Mouse (Mus musculus) macrophage (primary cell): Measurements from ENCODE around the gene Ndufaf2. TPM values are rescaled to one million over a fixed set of nuclear protein-coding genes. Genes with fewer than 3 reads are reported as not detected.

ENCODE experiments used
- H3K27ac ChIP-seq: fragments of 350-480 bp; formaldehyde crosslinking; 2 replicates; pipeline ENCODE4 v1.9.0; 2021
- H3K36me3 ChIP-seq: fragments of 350-480 bp; formaldehyde crosslinking; 2 replicates; pipeline ENCODE4 v1.9.0; 2021; ENCODE audit errors: inconsistent target
- H3K4me3 ChIP-seq: fragments of 350-480 bp; formaldehyde crosslinking; 2 replicates; pipeline ENCODE4 v1.9.0; 2021; ENCODE audit errors: inconsistent target
- H3K79me2 ChIP-seq: fragments of 350-480 bp; formaldehyde crosslinking; 2 replicates; pipeline ENCODE4 v1.9.0; 2021; ENCODE audit errors: inconsistent target
- WGBS: methylation state at CpG from one replicate; pipeline ENCODE4 v1.1.7; 2026; ENCODE audit warnings: inconsistent platforms; ENCODE audit not compliant: missing documents; 5-methylcytosine and 5-hydroxymethylcytosine counted together
- polyA plus RNA-seq: library from polyadenylated mRNA; stranded (reverse); fragments of 250-400 nt; gene quantifications from 3 replicates; pipeline ENCODE4 v1.2.4, GENCODE M21; 2018; ENCODE audit warnings: inconsistent platforms

Ndufaf2 gene
- polyA plus RNA-seq, 1 experiment from 2014 or later = 32.7 TPM

DNA sequence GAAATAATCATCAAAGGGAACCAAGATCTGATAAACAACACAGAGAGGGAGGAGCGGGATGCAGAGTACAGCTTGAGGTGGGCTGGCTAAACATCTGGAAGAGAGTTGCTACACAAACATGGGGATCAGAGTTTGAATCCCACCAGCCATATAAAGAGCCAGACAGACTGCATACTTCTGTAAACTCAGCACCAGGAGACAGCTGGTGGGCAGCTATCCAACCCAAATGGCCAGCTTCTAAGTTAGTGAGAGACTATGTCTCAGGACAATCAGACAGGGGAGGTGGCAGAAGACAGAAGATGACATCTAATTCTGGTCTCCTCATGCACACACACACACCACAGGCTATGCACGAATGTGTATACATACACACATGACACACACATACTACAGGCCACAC, 32.2 kb downstream of the Ndufaf2 start:
- 95% methylated on average over 2 of the region's 2 CpGs for WGBS
- Histone ChIP-seq H3K79me2 (no peaks in the 10 kb centered on the region), H3K27ac (no peak overlapping the region), H3K4me3 (no peak overlapping the region), H3K36me3 (no peaks in the 10 kb centered on the region)

- Histone ChIP-seq H3K4me3 (no peak overlapping the region), H3K36me3 (no peaks in the 10 kb centered on the region), H3K27ac (no peak overlapping the region), H3K79me2 (no peaks in the 10 kb centered on the region)
- WGBS = 98% methylated on average over 11 of the region's 11 CpGs
Observed at GRCm38 (mm10) chr13:108124096-108124495, 34.3 kb downstream of the Ndufaf2 start.

GRCm38 (mm10) chr13:108123109-108123723, 35.2 kb downstream of the Ndufaf2 start:
- no peak overlapping the region for H3K27ac ChIP-seq
- WGBS = 94% methylated on average over 14 of the region's 15 CpGs

DNA sequence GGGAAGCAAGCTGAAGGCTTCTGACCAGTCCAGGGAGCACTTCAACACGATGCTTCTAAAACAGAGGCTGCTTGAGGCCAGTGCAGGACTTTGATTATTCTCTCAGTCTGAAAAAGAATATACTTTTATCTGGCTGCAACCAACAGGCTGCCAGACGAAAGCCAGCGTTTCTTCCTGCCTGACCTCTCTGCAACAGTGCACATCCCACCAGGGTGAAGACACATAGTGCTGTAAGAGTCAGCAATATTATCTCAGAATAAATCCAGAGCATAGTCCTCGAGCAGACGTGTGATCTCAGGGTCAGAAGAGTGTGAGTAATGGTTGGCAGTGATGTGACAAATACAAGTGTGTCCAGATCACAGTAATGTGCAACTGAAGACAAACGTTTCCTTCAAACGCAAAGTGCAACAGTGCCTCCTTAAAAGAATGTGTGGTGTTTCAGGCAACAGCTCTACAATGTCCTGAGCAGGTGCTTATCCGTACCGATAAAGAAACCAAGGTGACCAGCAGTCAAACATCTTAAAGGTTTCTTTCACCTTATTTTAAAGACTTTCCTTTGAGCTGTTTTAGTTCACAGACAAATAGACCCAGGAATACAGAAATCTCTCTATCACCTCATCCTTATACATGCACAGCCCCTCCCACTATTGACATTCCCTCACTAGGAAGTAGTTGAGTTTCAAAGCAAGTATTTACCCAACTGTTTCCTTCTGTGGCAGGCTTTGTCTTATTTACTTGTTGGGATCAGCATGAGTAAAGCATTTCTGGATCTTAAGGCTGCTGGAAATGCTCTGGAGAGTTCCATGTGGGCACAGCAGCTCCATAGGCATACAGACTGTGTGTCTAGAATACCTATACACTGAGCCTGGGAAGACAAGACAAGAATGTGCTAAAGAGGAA, 38.8 kb downstream of the Ndufaf2 start:
- 95% methylated on average over 9 of the region's 9 CpGs for WGBS
- Histone ChIP-seq H3K36me3 (no peaks in the 10 kb centered on the region), H3K27ac (no peak overlapping the region)

More at GRCm38 (mm10) chr13:108123109-108123723, 35.2 kb downstream of the Ndufaf2 start:
- Histone ChIP-seq H3K79me2 (no peaks in the 10 kb centered on the region), H3K4me3 (no peak overlapping the region), H3K36me3 (no peaks in the 10 kb centered on the region)

GRCm38 (mm10) chr13:108118188-108118587, 40.2 kb downstream of the Ndufaf2 start:
- 94% methylated on average over 1 of the region's 1 CpGs for WGBS
- Histone ChIP-seq H3K4me3 (no peak overlapping the region), H3K79me2 (no peaks in the 10 kb centered on the region), H3K36me3 (no peaks in the 10 kb centered on the region), H3K27ac (no peak overlapping the region)

More for the DNA sequence above, 38.8 kb downstream of the Ndufaf2 start:
- no peak overlapping the region for H3K4me3 ChIP-seq
- no peaks in the 10 kb centered on the region for H3K79me2 ChIP-seq

GRCm38 (mm10) chr13:108117654-108118053, 40.8 kb downstream of the Ndufaf2 start:
- Histone ChIP-seq H3K27ac (no peak overlapping the region), H3K36me3 (no peaks in the 10 kb centered on the region), H3K4me3 (no peak overlapping the region), H3K79me2 (no peaks in the 10 kb centered on the region)

- no peaks in the 10 kb centered on the region for H3K36me3 ChIP-seq
Observed at GRCm38 (mm10) chr13:108114257-108114656, 44.2 kb downstream of the Ndufaf2 start.

GRCm38 (mm10) chr13:108113536-108113935, 44.9 kb downstream of the Ndufaf2 start:
- no peak overlapping the region for H3K4me3 ChIP-seq
- no peaks in the 10 kb centered on the region for H3K79me2 ChIP-seq

More at GRCm38 (mm10) chr13:108114257-108114656, 44.2 kb downstream of the Ndufaf2 start:
- Histone ChIP-seq H3K79me2 (no peaks in the 10 kb centered on the region), H3K4me3 (no peak overlapping the region), H3K27ac (no peak overlapping the region)
- WGBS = 70% methylated on average over 3 of the region's 3 CpGs

DNA sequence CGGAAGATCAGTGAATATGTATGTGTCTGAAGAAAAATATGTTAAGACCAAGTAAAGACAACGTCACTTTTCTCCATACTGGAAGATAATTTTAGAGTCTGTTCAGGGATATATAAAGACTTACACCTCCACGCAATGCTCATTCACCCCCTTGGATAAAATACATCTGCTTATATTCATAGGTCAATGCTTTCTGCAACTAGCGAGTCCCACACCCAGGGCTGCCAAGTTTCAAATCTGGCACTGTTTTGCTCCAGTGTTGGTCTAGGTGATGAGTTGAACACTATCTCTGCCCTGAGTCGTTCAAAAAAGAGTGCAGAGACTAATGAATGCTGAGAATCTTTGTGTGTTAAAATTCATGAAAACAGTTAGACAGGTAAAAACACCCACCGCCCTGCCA, 47.5 kb downstream of the Ndufaf2 start:
- Histone ChIP-seq H3K4me3 (no peak overlapping the region), H3K27ac (no peak overlapping the region), H3K79me2 (no peaks in the 10 kb centered on the region), H3K36me3 (no peaks in the 10 kb centered on the region)
- WGBS = 92% methylated on average over 6 of the region's 6 CpGs

More at GRCm38 (mm10) chr13:108113536-108113935, 44.9 kb downstream of the Ndufaf2 start:
- Histone ChIP-seq H3K27ac (no peak overlapping the region), H3K36me3 (no peaks in the 10 kb centered on the region)
- 100% methylated on average over 5 of the region's 5 CpGs for WGBS

GRCm38 (mm10) chr13:108100700-108101099, 57.7 kb downstream of the Ndufaf2 start:
- 81% methylated on average over 2 of the region's 2 CpGs for WGBS
- no peak overlapping the region for H3K4me3 ChIP-seq

DNA sequence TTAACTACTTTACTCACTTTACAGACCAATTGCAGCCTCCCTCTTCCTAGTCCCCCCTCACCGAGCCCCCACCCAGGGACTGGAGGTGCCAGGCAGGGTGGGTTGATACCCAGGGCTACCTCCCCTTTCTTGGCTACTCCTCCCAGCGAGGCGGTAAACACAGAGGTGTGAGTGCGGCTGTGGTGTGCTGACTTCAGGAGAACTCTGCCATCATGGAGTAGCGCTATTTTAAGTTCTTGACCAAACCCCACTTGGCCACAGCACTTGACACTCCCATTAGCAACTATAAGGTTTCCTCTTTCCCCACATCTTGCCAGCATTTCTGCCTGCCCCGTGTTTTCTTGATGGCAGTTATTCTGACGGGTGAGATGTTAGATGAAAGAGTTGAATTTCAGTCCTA, 62.0 kb downstream of the Ndufaf2 start:
- WGBS = 91% methylated on average over 7 of the region's 7 CpGs
- H3K79me2 ChIP-seq = no peaks in the 10 kb centered on the region
- no peak overlapping the region for H3K4me3 ChIP-seq
- H3K27ac ChIP-seq = no peak overlapping the region
- H3K36me3 ChIP-seq = no peaks in the 10 kb centered on the region

More at GRCm38 (mm10) chr13:108100700-108101099, 57.7 kb downstream of the Ndufaf2 start:
- Histone ChIP-seq H3K36me3 (no peaks in the 10 kb centered on the region), H3K79me2 (no peaks in the 10 kb centered on the region), H3K27ac (no peak overlapping the region)

DNA sequence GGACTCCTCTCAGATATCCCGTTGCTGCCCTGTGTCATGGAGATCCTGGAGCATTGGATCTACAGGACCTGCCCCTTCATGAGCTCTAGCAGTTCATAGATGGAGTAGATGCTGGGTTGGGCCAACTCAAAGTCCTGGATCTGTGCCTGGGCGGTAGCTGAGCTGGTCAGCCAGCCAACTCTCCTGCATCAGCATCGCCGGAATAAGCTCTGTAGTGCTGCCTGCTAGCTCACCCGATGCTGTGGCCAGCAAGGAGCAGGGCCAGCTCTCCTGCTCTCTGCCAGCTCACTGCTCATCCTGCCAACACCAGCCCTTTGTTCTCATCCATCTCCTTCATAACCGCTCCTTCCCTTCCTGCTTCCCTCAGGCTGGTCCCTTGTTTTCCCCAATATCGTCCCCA, 62.8 kb downstream of the Ndufaf2 start:
- H3K36me3 ChIP-seq = no peaks in the 10 kb centered on the region
- 97% methylated on average over 7 of the region's 7 CpGs for whole genome bisulfite sequencing
- H3K27ac ChIP-seq = no peak overlapping the region
- no peaks in the 10 kb centered on the region for H3K79me2 ChIP-seq
- no peak overlapping the region for H3K4me3 ChIP-seq

DNA sequence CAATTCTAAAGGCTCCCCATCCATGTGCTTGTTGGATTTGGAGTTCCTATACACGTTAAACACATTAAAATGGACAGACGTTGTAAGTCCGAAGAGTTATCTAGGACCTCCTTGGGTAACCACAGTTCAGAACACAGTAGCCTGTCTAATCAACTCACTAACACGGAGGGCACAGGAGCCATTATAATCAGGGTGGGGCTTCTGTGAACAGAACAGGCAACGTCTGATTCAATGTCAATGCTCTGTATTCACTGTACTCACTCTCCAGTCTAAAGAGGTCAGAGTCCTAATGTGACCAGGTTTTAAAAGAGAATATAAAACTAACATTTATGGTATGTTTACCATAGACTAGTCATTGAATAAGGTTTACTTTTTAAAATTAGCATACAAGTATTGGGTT, 63.7 kb downstream of the Ndufaf2 start:
- WGBS = 89% methylated on average over 5 of the region's 5 CpGs
- Histone ChIP-seq H3K79me2 (no peaks in the 10 kb centered on the region), H3K36me3 (no peaks in the 10 kb centered on the region), H3K27ac (no peak overlapping the region), H3K4me3 (no peak overlapping the region)

- WGBS = 96% methylated on average over 7 of the region's 7 CpGs
- Histone ChIP-seq H3K27ac (no peak overlapping the region), H3K79me2 (no peaks in the 10 kb centered on the region), H3K4me3 (no peak overlapping the region), H3K36me3 (no peaks in the 10 kb centered on the region)
Observed at GRCm38 (mm10) chr13:108092290-108092689, 66.1 kb downstream of the Ndufaf2 start.

DNA sequence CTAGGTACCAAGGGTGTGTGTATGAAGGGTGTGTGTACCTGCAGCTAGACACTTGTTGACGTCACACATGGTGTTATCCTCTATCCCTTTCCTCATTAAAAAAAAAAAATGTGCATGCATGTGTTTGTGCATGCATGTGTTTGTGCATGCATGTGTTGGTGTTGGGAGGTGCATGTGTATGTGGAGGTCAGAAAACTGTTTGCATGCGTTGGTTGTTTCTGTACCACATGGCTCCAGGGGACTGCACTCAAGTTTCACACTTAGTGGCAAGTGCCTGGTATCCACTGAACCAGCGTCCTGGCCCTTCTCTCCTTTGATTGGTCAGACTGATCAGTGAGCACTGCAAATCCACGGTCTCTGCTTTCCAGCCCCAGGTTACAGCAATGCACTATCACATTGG, 71.7 kb downstream of the Ndufaf2 start:
- WGBS = 98% methylated on average over 4 of the region's 4 CpGs
- H3K79me2 ChIP-seq = no peaks in the 10 kb centered on the region
- no peak overlapping the region for H3K27ac ChIP-seq
- H3K36me3 ChIP-seq = no peaks in the 10 kb centered on the region
- H3K4me3 ChIP-seq = no peak overlapping the region
